Mouse (Mus musculus): ENCODE measurements around the gene Hal. TPM values are rescaled to one million over a fixed set of nuclear protein-coding genes. Genes with fewer than 3 reads are reported as not detected.
A peak's percentile ranks its signal among the peaks of the same experiment; 100 is the strongest.

The Hal gene
- 1 to 10 TPM in 1 of 2 experiments, under 1 TPM in 1; 0.17 to 5.9 TPM for total RNA-seq (2021)
- long read RNA-seq, experiment 1, full-length matches to known transcripts, result 1 of 2 reads
- long read RNA-seq, experiment 1, partial matches to known transcripts, result 1 of 2 reads
- long read RNA-seq, experiment 1, other reads (novel, unspliced or antisense), result 0 of 2 reads
- long read RNA-seq, experiment 2, result 0 reads

DNA sequence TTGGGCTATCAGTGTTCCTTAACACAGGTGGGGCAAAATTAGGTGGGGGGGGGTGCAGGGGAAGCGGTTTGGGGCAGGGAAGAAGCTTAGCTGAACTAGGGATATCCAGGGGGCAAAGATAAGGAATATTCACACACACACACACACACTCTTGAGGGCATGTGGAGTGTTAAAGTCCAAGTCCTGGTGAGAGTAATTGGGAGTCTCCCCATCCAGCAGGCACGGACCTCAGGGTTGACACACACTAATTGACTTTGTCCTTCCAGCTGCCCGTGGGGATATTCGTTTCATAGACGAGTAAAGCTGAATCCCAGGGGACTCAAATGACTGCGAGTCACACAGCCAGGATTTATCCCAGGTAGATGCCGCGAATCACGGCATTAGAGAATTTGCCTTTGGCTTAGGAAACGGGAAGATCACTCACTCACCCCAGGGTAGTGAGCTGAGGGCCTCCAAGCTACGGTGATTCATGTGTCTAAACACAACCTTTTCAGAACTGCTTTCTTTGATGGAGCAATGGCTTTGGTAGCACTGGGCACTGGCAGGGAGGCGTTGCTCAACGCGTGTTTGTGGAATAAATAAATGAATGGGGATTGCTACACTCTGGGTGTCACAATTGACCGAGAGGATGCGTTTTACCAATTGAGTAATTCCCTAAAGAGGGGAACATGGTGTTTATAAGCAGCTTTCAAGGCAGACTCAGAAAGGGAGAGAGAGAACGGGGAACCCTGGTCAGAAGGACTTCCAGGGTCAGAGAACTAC, at the start of gene Hal:
Gene Hal (plus strand): TSS at position 703 of the 762 bp plus-strand sequence.
- no peak for DNase-seq (ENCODE audit: low spot score in 2 of 2)

DNA sequence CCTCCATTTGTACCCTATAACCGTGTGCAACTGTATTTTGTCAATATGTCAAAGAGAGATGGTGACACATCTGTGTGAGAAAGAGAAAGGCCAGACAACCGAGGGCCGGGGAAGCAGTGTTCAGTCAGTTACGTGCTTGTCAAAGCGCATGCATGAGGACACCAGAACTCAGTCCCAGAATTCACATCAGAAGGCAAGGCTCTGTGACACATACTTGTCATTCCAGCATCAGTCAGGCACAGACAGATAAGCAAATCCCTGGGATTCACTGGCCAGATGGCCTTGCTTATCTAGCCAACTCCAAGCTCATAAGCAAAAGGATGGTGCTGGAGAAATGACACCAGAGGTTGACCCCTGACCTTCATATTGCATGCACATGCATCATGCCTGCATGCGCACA, 47.1 kb upstream of the Hal start:
- no peak for DNase-seq (ENCODE audit: low spot score in 2 of 2)

DNA sequence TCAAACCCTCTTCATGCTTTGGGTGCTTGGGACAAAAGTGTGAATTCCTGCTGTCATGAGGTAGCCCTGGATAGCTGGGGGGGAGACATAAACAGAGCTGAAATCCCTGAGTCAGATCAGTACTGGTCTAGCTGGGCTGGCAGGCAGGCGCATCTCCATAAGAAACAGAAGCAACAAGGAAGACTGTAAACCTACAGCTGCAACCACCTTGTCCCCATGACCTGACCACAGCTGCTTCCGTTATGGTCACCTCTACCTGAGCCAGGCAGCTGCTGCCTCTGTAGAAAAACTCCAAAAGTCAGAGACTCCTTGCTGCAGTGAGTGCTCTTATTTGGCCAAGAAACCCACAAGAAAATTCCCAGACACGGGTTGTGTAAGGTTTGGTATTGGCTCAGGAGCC, 46.4 kb upstream of the Hal start:
- no peak for DNase-seq (ENCODE audit: low spot score in 2 of 2)

DNA sequence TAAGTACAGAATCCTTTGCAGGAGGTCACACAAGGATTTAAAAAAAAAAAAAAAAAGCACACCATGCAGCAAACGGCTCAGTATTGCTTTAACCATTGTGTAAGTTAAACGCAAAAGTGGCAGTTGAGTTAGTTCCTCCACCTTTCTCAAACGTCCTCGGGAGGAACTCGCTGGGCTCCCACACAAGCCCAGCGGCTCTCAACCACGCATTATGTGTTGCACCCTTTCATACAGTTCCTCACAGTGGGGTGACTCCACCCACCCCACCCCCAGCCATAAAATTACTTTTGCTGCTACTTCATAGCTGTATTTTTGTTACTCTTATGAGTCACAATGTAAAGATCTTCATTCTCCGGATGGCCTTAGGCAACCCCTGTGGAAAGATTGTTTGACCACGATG, 44.2 kb upstream of the Hal start:
- no peak for DNase-seq (ENCODE audit: low spot score in 2 of 2)

DNA sequence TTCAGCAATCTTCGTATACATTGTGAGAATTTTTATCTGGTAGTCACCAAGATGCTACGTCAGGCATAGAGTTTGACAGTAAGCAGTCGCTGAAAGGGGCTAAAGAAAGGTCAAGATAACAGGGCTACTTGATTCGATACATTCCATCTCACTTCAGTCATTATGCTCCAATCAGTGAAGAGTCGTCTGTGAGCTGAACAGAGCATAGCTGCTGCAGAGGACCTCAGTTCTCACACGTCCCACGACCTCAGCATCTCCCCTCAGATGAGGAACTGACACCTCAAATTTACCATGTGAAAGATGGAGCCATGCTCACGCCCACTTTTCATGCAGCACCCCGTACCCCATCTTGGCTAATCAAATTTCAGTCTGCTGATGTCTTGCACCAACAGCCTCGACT, 41.2 kb upstream of the Hal start:
- DNase-seq (ENCODE audit: low spot score in 2 of 2), result no peak

DNA sequence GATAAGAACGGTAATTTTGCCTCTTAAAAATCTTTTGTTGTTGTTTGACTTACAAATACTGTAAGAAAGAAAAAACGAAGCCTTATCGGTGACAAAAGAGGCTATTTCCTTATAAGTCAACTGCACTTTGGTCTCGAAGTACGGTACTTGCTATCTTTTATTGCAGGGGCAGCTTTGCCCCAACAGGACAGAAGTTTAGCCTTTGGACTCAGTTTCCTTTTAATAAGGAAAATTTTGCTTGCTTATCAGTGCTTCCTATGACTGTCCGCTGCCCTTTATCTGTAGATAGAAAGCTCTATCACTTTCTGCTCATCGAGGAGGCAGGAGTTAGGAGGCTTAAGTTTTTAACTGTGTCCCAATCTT, 33.9 kb upstream of the Hal start:
- DNase-seq (ENCODE audit: low spot score in 2 of 2), result no peak

DNA sequence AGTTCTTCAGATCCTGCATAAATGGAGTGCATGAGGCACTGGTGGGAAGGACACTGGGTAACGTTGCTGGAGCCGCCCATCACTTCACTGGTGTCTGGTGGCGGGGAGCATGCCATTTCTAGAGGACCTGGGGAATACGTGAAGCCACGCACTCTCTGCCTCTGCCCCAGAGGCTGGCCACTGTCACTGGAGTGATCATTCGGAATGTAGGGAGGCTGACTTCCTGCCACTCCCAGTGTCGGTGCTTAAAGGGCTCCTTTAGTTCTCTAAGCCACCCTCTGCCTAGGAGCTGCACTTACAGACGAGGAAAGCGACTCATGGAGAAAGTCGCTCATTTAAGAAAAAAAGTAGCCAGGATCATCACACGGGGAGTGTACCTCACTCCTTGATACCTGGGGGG, 28.5 kb upstream of the Hal start:
- DNase-seq (ENCODE audit: low spot score in 2 of 2), result no peak

DNA sequence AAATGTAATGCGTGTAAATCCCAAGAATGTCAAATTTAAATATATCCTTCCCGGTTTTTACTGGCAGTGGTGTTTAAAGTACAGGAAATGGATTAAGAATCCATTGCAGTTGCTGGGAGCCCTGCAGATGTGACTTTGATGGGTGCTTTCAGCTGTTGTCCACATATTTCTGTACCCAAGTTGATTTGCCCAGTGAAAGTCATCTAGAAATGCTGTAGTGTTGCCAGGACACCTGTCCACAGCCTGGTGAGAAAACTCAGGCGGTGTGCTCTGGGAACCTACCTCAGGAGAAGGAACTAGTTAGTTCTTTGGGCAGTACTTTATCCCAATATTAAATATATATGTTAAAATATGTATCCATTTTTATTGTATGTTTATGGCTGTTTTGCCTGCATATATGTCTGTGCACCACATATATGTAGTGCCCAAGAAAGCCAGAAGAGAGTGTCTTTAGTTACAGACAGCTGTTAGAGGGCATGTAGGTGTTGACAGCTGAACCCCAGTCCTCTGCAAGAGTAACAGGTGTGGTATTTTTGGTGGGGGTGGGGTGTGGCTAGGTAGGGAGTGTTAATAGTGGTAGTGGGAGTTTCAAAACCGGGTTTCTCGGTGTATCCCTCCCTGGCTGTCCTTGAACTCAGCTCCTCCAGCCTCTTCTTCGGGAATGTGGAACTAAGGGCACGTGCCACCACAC, 25.7 kb upstream of the Hal start:
- DNase-seq (ENCODE audit: low spot score in 2 of 2), result no peak

DNA sequence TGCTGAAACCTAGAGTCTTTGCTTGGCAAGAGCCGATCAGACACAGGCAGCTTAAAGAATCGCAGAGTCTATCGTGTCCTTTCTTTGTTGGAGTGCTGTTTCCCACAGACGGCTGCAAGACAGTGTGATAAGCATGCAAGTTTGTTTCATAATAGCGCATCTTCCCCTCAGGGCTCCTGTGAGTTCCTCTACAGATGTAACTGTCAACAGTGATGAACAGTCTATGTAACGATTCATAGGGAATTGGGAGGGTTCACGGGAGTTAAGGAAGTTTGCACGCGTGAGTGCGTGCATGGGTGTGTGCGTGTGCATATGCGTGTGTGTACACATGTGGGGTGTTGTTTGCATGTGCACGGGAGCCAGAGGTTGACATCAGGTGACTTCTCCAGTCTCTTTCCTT, 25.0 kb upstream of the Hal start:
- no peak for DNase-seq (ENCODE audit: low spot score in 2 of 2)

DNA sequence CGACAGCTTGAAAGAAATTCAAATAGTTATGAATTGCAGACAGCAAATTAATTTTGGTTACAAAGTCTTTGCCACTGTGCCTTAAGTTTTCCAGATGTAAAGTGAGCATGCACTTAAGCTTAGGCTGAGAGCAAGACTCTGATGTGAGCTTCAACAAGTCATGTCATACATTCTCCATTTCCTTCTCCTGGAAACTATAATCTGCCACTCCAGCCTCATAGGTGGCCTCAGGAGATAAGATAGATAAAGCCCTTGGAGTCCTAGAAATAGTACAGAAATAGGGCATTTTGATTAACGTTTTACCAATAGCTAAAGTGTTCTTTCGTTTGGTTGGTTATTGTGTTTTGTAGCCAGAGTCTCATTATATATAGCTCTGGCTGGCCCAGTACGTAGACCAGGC, 21.3 kb upstream of the Hal start:
- DNase-seq (ENCODE audit: low spot score in 2 of 2), result no peak

DNA sequence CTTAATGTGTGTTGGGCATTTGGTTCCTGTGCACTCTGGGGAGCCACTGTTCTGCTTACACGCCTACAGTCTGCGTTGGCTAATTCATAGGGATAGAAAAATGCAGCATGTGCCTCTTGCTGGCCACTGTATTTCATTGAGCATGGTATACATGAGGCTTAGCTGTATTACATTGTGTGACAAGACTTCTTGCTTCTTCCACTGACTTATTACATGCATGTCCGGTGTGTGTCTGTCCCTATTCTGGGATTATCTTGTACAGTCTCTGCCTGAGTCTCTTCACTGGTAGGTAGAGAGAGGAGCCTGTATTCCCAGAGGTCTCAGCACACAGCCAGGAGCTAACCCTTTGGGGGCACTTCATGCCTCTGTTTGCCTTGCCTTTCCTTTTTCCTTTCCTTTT, 20.8 kb upstream of the Hal start:
- DNase-seq (ENCODE audit: low spot score in 2 of 2), result no peak

DNA sequence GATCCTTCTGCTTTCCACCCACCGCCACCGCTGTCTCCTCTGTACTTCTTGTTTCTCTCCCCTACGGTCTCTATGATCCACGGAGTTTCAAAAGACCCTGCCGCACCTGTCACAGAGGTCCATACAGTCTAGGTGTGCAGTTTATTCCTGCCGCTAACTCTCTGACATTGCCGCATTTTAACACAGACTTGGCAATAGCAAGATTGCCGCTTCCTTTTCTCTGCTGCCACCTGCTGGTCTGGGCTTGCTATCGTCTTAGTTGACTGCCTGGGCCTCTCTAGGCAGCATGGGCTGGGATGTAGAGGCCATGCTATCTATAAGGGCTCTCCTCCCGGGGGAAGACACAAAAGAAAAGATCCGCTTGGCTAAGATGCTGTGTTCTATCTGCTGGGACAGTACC, 17.2 kb upstream of the Hal start:
- DNase-seq (ENCODE audit: low spot score in 2 of 2), result peak; percentile 54 to 80

DNA sequence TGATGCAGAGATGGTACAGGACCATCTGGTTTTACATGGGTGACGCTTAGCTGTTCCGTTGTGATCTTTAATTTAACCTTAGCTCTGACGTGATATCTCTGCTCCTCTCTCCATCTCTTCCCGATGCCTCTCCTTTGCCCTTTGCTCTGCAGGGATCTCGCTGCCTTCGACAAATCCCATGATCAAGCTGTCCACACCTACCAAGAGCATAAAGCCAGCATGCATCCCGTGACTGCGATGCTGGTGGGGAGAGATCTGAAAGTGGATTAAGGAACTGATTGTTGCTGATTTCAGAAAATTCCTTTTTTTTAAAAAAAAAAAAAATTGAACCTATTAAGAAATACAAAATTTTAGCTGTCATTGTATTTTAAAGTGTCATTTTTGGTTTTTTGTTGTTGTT, 4.1 kb upstream of the Hal start:
- DNase-seq (ENCODE audit: low spot score in 2 of 2), result no peak

DNA sequence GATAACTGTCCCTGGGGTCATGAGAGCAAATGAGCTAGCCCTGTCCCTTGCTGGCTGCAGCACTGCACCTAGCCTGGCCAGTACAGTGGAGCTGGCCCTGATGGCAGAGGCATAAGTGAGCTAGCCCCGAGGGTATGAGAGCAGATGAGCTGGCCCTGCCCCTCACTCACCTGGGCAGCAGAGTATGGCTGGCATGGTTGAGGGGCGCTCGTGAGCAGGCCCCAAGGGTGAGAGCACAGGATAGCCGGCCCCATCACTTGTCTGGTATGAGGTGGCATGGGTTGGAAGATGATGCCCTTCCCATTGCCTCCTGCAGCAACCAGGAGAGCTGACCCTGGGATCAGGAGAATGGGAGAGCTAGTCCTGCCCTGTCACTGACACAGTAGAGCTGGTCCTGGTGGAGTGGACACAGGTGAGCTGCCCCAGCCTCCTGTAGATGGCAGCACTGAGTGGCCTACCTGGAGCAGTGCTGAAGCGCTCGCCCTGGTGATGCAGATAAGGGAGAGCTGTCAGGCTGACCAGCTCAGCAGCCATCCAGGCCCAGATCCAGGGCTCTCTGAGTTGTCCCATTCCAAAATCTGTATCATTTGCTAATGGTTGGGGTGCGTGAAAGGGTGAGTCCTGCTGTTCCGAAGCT, 3.4 kb upstream of the Hal start:
- no peak for DNase-seq (ENCODE audit: low spot score in 2 of 2)

DNA sequence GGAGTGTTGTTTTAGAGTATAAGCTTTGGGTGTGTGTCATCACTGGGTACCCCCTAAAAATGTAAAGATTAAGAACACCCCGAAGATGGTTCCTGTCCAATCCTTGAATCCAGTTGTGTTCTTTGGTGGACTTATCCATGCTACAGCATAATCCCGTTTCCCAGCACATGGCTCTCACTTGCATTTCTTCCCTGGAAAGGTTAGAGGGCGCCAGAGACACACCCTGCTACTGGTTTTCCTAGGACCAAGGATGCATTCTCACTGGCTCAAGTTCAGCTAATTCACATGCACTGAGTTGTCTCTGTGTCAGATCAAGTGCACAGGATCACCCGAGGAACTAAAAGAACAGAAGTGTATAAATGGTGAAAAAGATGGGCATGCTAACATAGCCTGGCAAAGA, 1.9 kb upstream of the Hal start:
- DNase-seq (ENCODE audit: low spot score in 2 of 2), result no peak

DNA sequence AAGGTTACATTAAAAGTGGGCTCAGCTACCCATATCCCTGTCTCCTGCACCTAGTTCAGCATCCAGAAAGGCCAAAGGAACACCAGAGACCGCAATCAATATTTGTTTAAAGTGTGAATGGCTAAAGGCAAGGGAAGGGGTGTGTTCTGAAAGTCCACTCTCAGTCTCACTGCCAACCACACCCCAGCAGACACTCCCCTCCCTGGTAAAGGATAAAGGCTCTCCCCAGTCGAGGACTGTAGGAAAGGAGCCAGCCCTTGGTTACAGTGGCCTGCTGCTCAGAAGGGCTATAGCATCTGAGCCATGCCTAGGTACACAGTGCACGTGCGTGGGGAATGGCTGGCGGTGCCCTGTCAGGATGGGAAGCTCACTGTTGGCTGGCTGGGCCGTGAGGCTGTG, 259 bp downstream of the Hal start:
- no peak for DNase-seq (ENCODE audit: low spot score in 2 of 2)

DNA sequence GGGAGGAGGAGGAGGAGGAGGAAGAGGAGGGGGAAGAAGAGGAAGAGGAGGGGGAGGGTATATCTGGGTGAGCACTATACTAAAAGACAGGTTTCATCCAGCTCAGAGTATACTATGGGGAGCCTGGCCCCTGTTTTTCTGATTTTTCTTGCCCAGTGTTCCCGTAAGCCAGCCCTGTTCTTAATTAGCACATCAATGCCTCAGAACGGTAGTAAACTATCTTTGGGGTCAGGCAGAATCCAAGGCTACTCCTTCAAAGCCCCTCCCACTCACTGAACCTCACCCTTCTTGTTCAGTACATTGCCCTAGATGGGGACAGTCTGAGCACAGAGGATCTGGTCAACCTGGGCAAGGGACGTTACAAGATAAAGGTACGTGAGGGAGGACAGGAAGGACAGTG, 1.9 kb downstream of the Hal start:
- no peak for DNase-seq (ENCODE audit: low spot score in 2 of 2)

DNA sequence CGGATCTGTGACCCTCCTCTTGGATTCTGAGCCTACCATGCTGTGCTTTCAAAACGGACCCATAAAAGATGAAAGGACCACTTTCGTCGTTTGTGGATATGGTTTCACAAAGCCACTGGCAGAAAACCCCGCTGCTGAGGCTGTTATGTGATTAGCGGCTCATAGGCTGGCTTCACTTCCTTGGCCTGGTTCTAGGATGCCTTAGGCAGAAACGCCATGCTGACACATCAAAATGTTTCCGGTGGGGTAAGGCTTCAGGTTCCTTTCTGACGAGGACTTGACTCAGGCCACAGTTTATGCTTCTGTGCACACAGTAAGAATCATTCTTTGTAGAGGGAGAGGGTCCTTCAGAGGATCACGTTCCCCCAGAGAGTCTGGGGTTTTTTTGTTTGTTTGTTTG, 12.3 kb downstream of the Hal start:
- DNase-seq (ENCODE audit: low spot score in 2 of 2), result no peak

DNA sequence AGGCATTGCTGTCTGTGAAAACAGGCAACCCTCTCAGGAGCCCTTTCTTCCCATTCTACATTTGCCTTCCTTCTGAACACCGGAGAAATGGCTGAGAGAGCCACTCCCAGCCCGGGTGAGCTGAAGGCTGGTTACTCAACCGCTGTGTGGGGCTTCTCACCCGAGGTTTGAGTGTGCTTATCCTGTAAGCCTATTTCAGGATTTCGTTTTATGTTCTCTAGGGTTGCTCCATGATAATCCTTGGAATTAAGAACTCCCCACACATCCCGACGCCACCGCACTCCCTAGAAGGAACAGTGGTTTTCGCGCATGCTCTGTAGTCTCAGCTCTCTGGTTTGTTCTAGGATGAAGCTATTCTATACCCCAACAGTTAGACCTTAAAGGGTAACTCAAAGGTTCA, 12.8 kb downstream of the Hal start:
- DNase-seq (ENCODE audit: low spot score in 2 of 2), result no peak

DNA sequence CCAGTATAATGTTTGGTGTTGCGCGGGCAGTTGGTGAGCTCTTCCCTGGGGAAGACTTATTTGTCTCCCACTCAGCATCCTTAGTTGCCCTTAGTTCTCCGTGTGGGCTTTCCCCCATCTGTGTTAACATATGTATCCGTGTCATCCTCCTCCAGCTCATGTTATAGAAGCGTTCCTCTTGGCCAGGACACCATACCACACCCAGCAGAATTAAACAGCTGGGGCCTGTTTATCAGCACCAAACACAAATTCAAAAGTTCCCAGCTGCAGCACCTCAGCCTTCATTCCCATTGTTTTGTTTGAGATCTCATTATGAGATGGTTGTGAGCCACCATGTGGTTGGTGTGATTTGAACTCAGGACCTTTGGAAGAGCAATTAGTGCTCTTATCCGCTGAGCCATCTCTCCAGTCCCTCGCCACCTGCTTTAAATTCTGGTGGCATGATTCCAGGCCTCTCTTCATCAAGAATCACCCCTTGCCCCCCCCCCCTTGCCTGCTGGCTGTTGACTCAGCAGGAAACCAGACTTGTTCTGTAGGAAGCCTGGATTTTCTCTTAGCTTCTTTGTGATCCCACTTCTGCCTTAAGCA, 19.9 kb downstream of the Hal start:
- no peak for DNase-seq (ENCODE audit: low spot score in 2 of 2)

DNA sequence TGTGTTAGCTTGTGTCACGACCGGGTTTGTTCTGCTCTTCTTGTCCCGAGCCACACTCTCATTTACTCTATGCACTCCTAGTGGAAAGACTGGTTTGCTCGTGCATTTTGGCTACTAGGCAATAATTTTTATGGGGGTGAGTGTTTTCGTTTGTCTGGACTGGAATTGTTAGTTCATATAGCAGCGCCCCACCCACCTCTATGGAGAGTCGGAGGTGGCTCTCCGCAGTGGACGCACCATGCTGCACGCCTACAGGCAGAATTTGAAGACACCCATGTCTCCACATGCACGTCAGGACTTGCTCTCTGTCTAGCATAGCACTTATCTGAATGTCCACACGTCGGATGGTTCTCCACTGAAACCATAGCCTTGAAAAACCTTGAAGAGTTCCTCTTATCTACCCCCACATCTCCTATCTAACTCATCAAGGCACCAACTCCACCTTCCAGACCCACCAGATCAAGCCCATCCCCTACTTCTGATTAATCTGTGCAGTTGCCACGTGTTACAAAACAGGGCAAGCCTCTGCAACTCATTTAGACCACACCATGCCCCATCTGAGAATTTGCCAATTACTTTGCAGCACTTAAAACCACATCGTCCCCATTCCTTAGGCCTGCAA, 21.1 kb downstream of the Hal start:
- DNase-seq (ENCODE audit: low spot score in 2 of 2), result no peak

DNA sequence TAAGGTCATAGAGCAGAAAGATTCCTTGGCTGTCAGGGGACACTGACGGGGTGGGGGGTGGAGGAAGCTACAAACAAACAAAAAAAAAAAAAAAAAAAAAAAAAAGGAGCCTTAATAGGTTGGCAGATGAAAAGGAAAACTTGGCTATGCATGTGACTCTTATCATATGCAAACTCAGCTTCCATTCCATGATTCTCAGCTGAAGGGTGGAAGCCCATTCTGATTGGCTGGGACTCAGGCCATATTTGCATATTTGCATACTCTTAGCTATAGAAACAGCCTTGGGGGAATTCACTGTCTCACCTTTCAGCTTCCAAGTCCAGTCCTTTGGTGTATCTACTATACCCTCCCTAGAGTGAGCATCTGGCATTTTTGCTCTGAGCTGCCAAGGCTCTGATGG, 26.9 kb downstream of the Hal start:
- DNase-seq (ENCODE audit: low spot score in 2 of 2), result no peak

Data from adrenal gland, postnatal 4 days (tissue).